Mouse (Mus musculus): ENCODE measurements around the gene 4931406P16Rik.
"Not testable (repeated sequence)": the region's sequence is repeated elsewhere in the genome, so short reads cannot be mapped to it uniquely, and the experiment has no call there.

Gene 4931406P16Rik

DNA sequence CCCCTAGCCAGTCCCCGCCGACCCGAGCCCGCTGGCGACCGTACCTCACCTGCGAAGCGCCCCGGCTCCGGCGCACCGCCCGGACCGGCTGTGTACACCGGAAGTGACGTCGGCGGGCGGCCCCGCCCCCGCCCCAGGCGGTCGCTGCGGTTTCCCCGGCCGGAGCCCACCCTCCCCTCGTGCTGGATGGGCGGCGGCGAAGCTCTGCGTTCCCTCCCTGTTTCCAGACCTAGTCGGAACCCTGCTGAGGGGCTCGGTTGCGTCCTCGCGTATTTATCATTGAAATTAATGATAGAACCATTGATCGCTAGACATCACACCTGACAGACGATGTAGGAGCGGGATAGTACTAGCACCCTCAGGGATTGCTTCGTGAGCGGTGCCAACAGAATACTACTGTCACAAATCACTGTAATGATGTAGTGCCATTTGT, at the start of gene 4931406P16Rik:
TSS of gene 4931406P16Rik (minus strand) at position 109 of the 433 bp plus-strand sequence.
- DNase-seq = peak; percentile 86 to 88

DNA sequence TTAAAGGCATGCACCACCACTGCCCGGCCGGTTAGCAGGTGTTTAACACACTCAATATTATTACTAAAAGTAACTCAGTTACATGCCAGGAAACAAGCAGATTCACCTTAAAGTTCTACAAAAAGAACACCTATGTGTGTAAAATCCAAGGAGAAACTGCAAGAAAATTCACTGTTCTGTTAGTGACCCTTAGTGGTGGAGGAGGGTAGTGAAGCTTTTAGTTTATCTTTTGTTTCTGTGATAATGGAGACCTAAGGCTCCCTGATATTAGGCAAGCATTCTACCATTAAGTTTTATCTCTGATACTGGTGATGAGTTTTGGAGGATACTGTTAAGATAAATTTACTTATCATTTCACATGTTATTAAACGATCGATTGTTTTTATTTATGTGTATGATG, 42.3 kb upstream of the 4931406P16Rik start:
- DNase-seq = no peak

DNA sequence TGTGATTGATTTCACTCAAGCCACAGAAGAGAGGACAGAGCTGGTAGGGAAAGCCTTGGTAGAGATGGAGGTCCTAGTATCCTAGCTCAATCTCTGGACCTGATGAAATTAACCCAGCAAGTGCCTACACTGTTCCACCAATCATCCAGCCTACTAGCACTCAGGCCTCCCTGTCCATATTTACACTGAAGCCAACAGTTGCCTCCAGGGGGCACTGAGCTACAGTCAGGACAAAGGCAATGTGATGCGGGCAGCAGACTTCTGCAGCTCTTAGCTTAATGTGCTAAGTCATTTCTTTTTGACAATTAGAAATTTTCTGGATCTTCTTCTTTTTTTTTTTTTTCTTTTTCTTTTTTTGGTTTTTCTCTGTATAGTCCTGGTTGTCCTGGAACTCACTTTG, 38.6 kb upstream of the 4931406P16Rik start:
- peak; percentile 20 to 27 for DNase-seq

DNA sequence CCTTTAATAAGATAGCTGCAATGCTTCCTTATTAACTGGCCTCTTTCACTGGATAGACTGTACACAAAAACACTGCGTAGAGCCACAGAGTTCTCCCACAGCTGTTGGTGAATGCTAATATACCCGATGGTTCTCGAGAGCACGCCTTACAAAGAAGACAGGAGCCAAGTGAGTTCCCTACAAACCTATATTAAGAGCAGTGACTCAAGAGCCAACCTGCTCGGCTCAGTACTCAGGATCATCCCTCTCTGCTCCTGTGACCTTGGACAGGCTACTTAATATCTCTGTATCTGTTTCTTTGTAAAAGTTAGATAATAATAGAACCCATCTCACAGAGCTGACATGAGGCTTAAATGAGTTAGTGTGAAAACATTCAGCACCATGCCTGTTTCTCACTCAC, 36.8 kb upstream of the 4931406P16Rik start:
- DNase-seq = no peak

DNA sequence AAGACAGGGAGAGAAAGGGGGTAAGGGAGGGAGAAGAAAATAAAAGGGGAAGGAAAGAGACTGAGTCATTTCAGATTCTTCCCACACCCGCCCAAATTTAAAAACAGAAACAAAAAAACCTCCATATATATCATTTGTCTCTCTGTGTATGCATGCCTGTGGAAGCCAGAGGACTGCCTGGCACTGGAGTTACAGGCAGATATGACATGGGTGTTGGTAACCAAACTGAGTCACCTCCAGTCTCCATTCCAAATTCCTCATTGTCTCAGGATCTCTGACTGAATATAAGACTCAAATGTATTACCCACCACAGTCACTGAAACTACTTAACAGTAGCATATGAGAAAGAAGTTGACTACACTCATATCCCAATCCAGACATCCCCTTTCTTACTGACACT, 34.7 kb upstream of the 4931406P16Rik start:
- no peak for DNase-seq

DNA sequence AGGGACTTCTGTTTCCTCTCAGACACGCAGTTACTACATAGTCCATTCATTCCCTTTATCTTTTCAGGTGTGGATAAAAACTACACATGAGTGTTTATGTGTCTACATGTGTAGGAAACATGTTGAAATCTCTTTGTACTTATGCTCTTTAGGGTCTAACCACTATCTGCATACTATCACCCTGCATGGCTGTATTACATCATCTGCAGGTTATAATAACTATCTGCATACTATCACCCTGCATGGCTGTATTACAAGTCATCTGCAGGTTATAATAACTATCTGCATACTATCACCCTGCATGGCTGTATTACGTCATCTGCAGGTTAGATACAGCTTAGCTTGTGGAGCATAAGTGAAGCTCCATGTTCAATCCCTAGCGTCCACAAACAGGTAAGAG, 33.7 kb upstream of the 4931406P16Rik start:
- DNase-seq = no peak

DNA sequence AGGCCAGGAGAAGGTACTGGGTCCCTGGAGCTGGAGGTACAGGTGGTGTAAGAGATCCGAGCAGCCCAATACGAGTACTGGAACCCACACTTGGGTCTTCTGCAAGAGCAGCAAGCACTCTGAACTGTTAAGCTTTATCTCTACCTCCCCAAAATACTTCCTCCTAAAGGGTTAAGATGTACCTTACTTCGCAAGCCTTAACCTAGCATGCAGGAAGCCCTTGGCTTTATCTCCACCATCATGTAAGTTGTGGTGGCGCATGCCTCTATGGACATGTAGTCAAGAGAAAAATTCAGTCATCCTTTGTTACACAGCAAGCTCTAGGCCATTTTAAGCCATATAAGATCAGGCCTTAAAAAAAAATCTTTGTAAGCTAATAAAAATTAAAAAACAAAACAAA, 33.2 kb upstream of the 4931406P16Rik start:
- no peak for DNase-seq

DNA sequence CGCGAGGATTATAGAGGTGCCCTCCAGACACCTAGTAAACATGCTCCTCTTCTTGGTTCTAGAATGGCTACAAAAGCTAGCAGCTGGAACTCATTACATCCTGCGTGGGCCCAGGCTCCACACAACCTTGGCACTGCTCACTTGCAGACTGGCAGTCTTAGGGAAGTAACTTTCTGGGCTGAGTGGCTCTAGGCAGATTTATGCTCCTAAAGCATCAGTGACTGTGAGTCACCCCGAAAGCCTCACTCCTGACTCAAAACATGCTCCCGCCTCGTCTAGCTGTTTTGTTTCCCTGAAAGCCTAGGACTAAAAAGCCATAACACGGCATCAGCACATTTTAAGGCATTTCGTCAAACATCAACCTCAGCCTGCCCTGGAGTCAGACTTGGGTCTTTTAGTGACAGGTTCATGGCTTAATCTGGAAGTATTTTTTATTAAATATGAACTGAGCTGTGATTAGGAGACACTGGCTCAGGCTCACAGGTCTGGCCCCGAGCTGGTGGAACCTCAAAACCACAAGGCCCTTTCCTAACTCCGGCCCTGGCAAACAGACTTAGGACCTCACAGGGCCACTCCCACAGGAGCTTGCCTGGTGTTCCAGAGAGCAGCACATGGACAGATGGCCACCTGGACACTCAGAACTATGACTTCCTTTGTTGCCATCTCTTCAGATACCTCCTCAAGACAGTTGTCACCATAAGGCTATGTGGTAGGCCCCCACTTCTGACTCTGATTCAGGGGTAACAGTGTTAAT, 28.9 kb upstream of the 4931406P16Rik start:
- DNase-seq = no peak

DNA sequence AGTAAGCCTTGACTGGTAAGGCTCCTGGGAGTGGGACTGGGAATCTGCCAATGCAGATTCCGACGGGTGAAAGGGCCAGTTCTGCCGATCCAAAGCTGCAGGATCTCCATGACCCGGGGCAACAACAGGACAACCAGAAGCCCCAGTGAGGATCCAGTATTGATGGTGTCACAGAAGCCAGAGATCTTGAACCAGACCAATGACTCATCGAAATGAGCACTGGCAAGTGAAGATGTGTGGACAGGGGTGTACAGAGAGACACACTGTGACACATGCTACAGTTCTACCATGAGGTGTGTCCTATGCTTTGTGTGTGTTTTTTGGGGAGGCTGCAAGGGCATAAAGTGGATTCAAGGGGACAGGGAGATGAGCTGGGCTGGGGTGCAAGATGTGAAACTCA, 27.5 kb upstream of the 4931406P16Rik start:
- DNase-seq = no peak

DNA sequence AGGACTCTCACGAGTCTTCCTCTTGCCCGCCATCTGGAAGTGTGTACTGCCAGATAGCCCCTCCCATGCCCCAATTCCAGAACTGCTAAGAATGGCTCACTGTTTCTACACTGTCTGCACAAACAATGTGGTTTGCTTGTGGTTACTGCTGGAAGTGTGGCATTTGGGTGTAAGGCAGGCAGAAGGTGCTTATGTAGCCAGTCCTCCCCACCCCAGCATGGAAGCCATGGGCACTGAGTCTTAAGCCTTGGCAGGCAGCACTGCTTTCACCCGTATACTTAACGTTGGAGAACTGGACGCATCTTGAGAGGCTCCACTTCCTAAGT, 25.8 kb upstream of the 4931406P16Rik start:
- DNase-seq = no peak

DNA sequence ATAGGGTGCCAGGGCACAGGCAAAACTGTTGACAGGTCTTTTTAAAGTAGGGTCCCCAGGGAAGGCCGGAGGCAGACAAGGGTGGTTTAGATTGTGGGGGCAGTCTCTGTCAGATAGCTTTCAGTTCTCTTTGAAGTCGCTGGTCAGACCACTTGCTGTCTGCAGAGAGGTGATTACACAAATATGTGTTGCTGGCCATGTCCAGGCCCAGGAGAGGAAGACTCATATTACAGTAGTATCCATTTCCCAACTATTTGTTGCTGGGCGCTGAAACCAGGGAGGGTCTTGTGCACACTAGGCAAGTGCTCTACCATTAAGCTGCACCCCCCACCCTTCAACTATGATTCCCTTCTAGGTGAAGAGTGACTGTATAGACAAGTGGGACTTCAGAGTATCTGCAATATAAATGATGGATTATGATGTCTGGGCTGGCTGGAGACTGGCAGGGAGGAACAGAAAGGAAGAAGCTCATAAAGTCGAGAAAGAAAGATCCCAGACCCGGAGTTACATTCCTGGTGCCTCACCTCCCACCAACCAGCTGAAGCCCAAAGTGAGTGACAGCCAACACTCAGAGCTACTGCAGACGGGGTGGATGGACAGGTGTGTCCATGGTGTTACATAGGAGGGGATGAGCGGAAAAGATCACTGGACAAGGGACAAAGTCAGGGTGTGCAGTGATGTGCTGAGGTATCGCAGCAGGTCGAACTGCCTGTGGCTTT, 25.3 kb upstream of the 4931406P16Rik start:
- no peak for DNase-seq

DNA sequence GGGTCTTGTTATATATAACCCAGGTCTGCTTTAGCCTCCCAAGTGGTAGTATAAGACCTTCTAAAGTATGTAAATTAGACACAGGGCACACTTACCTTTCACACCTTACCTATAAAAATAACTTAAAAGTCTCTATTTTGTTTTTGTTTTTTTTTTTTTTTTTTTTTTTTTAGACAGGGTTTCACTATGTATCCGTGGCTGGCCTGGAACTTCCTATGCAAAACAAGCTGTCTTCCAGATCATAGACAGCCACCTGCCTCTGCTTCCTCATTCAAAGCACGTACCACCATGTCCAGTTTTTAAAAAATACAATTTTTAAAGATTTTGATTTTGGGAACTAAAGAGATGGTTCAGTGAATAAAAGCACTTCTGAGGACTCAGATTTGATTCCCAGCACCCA, 23.9 kb upstream of the 4931406P16Rik start:
- no peak for DNase-seq

DNA sequence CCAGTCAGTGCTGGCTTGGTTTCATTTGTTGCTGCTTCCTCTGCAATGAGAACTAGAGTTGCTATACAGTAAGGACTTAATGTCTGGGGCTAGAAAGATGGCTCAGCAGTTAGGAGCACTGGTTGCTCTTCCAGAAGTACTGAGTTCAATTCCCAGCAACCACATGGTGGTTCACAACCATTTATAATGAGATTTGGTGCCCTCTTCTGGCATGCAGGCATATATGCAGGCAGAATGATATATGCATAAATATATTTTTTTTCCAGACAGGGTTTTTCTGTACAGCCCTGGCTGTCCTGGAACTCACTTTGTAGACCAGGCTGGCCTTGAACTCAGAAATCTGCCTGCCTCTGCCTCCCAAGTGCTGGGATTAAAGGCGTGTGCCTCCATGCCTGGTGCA, 23.2 kb upstream of the 4931406P16Rik start:
- not testable (repeated sequence) for DNase-seq

DNA sequence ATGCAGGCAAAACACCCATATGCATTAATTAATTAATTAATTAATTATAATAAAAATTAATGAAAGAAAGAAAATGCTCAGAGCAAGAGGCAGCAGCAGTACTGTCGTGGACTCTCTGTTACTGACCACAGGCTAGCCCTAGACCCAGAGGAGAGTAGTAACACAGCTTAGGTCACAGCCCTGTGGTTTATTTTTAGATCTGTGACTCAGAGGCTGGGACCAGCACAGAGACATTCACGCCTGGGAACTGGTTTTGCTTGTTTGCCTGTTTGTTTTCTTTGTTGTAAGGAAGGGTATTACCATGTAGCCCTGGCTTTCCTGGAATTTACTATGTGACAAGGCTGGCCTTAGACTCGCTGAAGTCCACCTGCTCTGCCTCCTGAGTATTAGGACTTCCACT, 14.1 kb upstream of the 4931406P16Rik start:
- no peak for DNase-seq

DNA sequence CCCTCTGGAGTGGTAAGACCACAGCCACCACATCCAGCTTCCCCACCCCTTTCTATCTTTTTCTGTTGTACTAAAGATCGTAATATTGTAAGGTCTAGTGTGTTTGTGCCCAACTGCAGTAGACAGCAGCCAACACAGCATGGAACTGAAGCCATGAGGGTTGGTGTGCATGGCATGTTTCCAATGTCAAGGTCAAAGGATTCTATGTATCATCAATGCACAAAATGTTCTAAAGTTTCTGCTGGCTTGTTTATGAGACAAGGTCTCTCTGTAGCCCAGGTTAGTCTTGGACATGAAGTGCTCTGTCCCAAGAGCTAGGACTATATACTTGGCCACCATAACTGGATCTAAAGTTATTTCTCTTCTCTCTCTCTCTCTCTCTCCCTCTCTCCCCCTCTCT, 11.5 kb upstream of the 4931406P16Rik start:
- DNase-seq = no peak

DNA sequence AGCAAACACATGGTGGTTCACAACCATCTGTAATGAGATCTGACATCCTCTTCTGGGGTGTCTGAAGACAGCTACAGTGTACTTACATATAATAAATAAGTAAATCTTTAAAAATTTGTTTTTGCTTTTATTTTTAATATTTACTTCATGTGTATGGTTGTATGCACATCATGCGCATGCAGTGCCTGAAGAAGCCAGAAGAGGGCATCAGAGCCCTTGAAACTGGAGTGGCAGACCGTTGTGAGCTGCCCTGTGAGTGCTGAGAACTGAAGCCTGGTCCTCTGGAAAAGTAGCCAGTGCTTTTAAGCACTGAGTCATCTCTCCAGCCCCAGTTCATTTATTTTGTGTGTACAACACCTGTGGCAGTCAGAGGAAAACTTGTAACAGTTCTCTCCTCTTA, 10.7 kb upstream of the 4931406P16Rik start:
- no peak for DNase-seq

DNA sequence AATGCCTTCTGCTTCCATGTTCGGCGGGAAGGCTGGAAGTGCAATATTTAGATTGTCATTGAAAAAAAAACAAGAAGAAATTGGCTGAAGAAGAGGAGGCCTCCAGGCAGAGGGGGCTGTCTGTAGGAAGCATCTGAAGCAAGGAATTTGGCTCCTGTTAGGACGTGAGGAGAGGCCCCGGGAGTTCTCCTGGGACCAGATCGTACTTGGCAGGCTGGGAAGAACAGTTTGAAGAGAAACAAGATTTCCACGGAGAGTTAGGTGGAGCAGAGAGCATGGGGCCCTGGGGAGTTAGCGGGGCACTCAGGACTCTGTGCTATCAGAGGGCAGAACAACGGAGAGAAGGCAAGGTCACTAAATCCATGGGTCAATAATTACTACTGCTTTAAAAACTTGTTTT, 10.0 kb upstream of the 4931406P16Rik start:
- no peak for DNase-seq

DNA sequence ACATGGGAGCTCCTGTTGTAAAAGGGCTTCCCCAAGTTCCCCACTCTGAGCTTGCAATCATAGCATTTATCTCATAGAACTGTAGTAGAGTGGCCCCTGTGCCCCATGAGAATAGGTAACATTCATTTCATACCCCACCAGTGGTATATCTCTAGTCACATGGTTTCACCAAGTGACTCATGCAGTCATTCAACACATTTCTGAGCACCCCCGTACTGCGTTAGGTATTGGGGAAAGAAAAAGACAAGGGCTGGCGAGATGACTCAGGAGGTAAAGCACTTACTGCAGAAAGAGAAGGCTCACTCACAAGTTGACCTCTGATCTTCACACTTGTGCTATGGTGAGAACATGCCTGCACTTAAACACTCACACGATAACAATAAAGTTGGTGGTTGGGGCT, 8.6 kb upstream of the 4931406P16Rik start:
- no peak for DNase-seq

DNA sequence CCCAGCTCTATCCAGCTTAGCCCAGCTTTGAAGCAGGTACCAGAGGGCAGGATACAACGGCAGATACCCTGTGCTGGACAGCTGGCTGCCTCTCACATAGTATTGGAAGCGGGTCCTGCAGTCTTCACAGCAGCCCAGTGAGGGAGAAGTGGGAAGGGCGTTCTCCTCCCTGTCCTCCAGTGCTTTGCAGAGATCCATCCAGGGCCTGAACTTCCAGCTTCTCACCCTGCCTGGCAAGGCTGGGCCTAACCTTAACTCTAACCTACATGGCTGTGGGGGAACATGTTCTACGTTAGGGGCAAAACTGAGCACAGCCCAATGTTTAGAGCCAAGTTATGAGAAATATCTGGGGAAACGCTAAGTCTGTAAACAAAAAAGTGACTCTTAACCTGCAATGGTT, 7.8 kb upstream of the 4931406P16Rik start:
- DNase-seq = no peak

DNA sequence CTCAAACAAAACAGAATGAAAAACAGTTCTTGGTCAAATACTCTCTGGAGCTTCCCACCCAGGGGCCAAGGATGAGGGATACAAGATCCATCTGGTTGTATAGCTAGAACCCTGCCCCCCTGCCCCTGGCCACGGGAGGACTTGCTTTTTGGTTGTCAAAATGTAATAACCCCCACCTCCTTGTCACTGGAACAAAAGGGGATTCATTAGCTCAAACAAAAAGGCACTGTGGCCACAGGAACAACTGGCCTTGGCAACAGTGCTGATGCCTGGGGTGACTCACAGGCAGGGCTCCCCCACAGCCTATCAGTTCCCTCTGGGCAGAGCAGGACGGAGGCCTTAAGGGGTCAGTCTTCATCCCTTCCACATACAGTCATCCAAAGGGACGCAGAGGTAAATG, 6.6 kb upstream of the 4931406P16Rik start:
- DNase-seq = no peak

DNA sequence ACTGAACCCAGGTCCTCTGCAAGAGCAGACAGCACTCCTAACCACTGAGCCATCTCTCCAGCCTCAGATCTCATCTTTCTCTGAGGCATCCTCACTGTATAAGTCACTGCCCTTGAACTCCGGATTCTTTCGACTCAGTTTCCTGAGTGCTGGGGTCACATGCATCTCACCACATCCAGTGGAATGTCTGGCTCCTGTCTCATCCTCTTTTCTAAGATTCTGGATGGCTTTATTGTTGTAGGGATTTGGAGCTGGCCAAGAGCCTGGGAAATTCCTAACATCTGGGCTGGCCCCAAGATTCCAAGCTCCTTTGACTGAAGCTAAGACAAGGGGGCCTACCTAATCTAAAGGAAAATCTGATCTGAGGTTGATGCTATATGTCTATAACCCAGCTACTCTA, 5.8 kb upstream of the 4931406P16Rik start:
- DNase-seq = no peak

DNA sequence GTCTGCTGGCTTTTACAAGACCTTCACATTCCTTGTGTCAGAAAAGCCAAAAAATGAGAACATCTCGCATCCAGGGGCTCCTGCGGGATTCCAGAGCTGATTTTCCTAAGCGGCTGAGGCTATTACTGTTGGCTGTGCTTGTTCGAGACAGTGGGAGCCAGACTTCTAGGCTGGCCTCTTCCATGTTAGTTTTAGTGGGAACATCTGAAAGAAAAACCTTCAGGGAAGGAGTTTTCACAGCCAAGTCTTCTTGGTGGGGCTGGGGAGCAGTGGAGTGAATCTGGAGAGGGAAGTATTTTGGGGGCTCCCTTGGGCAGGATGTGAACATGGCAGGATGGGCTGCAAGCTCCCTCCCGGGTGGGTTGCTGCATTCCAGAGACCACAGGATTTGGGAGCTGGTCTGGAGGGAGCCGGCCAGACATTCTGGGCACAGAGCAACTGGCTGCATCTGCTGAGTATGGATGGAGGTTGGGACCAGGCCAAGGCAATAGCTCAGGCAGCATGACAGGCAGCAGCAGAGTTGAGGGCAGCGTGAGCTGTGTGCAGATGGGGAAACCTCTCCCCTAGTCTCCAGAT, 4.6 kb upstream of the 4931406P16Rik start:
- no peak for DNase-seq

DNA sequence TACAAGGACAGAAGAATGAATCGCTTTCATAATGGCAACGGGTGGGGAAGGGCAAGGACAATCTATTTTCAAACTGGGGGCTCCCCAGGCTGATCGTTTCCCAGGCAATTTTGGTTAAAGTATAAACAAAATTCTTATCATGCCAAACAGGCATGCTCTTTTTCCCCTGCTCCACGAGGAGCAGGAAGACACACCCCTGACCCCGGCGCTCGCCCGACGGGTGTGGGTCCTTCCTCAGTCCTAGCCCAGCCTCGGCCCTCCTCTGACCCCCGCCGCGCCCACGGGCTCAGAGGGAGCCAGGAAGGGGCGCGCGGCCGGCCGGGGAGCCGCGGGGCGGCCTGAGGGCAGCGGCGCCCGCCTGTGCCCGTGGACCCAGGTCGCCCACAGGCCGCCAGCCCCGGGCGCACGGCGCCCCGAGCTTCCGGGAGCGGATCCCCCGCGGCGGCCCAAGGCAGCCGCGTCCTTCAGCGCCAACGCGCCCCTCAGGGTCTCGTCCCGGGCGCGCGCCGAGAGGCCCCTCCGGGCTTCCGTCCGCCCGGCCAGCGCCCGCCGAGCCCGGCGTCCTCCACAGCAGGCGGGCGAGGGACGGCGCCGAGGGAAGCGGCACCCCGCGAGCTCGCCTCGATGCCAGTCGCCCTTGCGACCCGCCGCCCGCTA, 437 bp downstream of the 4931406P16Rik start:
- DNase-seq = no peak

Measured in thymus, postnatal 36 days (tissue).